Mouse (Mus musculus) small intestine, adult 2 months (tissue): ENCODE results near the gene Crygd.

ENCODE experiments used
- CTCF ChIP-seq: fragments of 200-500 bp; IDR thresholded peaks from 2 replicates; pipeline ENCODE4 v1.5.1; 2012; ENCODE audit warnings: low read depth, mild to moderate bottlenecking, control low read depth, inconsistent platforms, low read length, moderate library complexity, mixed read lengths; ENCODE audit not compliant: insufficient replicate concordance, insufficient read length; ENCODE audit errors: extremely low read depth
- POLR2A ChIP-seq: fragments of 200-500 bp; IDR thresholded peaks from 2 replicates; pipeline ENCODE4 v1.6.1; 2012; ENCODE audit warnings: low read depth, mild to moderate bottlenecking, control low read depth, inconsistent platforms, low read length, moderate library complexity

DNA sequence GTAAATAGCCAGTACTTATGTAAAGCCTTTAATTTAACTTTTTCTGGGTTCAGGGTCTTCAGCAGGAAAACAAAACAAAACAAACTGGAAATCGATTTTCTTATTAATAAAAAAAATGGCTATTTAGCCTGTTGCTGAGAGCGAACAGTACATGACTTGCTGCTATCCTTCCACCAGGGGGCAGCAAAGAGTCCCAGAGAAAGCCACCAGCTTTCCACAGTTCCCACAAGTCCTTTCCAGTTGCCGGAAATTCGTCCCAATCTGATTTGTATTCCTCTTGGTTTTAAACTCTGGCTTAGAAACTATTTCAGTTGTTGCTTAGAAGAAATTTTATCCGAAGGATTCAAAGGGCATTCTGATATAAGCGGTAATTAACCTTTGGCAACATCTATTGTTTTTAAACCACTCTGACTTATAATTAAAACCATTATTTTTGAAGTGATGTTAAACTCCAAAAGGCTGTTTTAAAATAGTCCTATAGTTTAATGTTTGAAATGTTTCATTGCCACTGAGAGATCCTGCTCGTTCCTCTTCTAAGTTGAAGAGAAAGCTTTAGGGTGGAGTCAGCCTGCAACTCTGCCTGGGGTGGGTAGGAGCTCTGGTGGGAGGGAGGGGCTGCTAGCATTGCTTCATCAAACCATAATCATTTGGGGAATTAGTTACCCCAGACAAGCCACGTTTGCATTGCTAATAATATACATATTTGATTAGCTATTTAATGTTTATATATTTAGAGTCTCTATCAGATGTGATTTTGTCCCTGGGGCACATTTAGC is 49.0 kb upstream of the Crygd start:
- TF ChIP-seq CTCF, result peak; percentile 95
- no peak for TF ChIP-seq POLR2A
